Mouse (Mus musculus) kidney, adult 9 months (tissue): ENCODE measurements around the gene Fbxl8.
"Not testable (repeated sequence)": the region's sequence is repeated elsewhere in the genome, so short reads cannot be mapped to it uniquely, and the experiment has no call there.

Experiments
- DNase-seq: peaks from one replicate; pipeline ENCODE4 v3.0.0; 2022

The Fbxl8 gene

DNA sequence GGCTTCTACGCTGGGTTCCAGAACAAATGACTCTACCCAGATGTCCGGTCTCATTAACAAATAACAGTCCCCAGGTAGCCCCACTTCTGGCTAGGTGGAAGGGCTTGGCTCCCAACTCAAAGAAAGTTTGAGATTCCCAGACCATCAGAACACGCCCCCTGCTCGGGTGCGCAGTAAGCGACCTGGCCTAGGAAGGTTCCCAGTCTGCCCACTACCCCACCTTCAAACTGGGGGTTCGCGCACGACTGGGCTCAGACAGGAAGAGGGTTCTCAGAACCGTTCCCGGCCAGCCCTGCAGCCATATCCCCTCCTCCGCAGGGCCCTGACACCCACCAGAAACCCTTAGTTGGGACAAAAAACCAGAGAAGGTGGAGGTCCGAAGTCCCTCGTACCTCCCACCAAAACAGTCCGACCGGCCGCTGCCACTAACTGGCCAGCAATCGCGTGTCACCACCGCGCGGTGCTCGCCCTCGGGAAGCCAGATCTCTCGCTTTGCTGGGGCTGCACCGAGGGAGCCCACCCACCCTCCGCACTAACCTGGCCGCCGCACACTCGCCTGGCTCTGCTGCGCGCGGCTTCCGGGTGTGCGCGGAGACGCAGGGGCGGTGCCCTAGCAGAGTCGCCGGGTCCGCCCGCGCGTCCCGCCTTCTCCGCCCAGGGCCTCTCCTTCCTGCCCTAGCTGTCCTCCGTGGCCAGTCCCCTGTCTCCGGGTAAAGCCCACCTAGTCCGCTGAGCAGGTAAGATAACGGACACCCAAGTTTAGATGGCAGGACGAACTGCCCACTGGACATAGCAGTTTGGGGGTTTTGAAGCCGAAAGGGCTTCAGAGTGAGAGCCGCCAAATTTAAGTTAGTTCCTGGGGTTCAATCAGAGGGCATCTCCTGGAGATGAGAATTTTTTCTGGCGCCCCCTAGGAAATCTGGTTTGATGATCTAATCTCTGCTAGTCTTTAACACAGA lies at the start of gene Fbxl8, which contains the start of gene Tradd:
Gene Fbxl8 (plus strand): TSS at position 625 of the 959 bp plus-strand sequence.
Gene Tradd (minus strand): TSS at position 586 of the 959 bp plus-strand sequence.
- DNase-seq: peak; percentile 79

GRCm38 (mm10) chr8:105217926-105218522 lies 46.4 kb upstream of the Fbxl8 start:
- DNase-seq: peak; percentile 74

GRCm38 (mm10) chr8:105223850-105224249 lies 40.6 kb upstream of the Fbxl8 start:
- DNase-seq: no peak

DNA sequence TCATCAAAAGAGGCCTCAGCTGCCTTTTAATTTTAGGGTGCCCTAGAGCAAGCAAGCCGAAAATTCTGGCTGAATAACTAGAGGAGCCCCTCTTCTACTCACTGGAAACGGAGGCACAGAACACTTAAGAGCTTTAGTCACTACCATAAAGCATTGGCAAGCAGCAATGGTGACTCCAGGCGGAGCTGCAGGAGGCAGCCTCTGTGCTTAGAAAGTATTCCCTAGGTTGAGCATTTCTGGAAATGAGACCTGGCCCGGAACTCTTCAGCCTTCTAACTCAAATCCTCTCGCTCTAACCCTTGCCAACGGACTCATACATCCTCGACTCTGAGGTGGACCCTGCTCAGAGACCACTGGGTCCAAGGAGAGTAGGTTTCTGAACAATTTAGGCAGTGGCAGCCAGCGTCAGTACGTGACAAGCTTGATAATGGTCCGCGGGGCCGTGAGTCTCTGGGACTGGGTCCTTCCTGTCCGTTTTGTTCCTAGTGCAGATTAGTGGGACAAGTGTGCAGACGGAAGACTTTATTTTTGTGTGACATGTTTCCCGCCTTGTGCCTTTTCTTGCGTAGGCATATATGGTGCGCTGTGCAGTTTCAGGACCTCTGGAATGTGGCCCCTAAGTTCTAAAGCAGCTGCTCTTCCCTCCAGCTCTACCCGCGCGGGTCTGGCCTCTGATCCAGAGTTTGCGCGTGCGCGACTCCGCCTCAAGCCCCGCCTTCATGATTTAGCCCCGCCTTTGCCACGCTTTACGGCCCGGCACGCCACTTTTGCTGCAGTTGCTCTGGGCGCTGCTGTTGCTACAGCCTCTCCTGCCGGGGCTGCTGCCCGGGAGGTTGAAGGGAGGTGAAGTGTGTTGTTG lies 39.8 kb upstream of the Fbxl8 start, which contains the start of gene D230025D16Rik:
Gene D230025D16Rik (plus strand): TSS at position 733 of the 859 bp plus-strand sequence.
- peak; percentile 97 for DNase-seq

GRCm38 (mm10) chr8:105225272-105225593 lies 39.2 kb upstream of the Fbxl8 start:
- DNase-seq: no peak

DNA sequence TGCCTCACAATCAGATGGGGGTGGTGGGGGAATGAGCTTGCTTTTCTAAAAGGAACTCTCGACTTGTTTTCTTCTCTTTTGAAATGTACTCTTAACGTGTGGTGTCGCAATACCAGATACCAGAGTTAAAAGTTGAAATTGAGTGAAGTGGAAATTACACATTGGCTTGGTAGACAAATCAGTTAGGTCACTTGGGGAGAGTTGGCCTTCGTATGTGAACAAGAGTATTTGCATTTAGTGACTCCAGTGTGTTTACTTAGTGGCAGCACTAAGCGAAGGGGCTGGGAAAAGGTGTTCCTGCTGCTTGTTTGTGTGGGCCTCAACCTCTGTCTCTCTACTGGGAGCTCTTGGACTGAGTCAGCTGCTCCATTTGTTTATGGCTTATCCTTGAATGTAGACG lies 38.5 kb upstream of the Fbxl8 start:
- no peak for DNase-seq

GRCm38 (mm10) chr8:105231503-105232320 lies 32.7 kb upstream of the Fbxl8 start:
- no peak for DNase-seq

DNA sequence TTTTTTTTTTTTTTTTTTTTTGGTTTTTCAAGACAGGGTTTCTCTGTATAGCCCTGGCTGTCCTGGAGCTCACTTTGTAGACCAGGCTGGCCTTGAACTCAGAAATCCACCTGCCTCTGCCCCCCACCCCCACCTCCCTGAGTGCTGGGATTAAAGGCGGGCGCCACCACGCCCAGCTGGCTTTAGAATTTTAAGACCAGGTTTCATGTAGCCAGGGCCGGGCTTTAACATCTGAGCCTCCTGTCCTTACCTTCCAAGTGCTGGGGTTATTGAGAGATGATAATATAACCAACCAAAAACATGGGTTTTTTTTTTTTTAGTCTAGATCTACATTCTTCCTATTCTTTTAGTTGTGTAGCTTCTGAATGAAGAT lies 32.1 kb upstream of the Fbxl8 start:
- DNase-seq: not testable (repeated sequence)

DNA sequence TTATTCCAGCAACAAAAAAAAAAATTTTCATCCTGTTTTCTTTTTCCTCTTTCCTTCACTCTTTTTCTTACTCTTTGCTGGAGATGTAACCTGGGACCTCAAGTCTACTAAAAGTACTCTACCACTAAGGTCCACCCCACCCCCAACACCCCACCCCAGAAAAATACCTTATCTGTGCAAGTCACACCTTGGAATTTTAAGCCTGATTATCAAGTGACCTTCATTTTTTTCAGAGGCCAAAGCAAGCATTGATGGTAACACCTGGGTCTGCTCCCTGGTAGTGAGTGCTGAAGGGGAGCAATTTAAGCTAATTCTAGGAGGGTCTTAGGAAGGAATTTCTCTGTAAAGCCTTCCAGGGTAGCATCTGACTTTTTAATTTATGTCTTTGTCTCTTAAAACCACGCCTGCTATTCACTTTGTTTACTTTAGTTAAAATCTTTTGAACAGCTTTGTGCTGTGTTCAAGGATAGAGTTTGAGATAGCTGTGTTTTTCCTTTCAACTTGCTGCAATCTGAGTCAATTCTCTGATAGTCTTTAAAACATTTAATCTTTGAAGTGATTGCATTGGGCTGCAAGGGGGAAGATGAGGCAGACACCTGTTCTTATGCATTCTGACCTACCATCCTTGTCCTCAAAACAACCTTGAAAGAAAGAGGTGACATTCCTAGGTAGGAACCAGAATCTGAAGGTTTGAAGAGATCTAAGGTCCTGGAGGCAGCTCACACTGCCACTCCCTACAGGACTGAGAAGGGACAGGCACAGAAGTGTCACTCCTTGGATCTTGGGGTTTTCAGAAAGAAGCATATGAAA lies 31.1 kb upstream of the Fbxl8 start:
- no peak for DNase-seq

GRCm38 (mm10) chr8:105235206-105235605 lies 29.2 kb upstream of the Fbxl8 start:
- peak; percentile 27 for DNase-seq

GRCm38 (mm10) chr8:105237442-105238142 lies 26.9 kb upstream of the Fbxl8 start:
- DNase-seq: no peak

GRCm38 (mm10) chr8:105241016-105241415 lies 23.4 kb upstream of the Fbxl8 start:
- DNase-seq: no peak

GRCm38 (mm10) chr8:105251954-105252353 lies 12.5 kb upstream of the Fbxl8 start:
- no peak for DNase-seq

DNA sequence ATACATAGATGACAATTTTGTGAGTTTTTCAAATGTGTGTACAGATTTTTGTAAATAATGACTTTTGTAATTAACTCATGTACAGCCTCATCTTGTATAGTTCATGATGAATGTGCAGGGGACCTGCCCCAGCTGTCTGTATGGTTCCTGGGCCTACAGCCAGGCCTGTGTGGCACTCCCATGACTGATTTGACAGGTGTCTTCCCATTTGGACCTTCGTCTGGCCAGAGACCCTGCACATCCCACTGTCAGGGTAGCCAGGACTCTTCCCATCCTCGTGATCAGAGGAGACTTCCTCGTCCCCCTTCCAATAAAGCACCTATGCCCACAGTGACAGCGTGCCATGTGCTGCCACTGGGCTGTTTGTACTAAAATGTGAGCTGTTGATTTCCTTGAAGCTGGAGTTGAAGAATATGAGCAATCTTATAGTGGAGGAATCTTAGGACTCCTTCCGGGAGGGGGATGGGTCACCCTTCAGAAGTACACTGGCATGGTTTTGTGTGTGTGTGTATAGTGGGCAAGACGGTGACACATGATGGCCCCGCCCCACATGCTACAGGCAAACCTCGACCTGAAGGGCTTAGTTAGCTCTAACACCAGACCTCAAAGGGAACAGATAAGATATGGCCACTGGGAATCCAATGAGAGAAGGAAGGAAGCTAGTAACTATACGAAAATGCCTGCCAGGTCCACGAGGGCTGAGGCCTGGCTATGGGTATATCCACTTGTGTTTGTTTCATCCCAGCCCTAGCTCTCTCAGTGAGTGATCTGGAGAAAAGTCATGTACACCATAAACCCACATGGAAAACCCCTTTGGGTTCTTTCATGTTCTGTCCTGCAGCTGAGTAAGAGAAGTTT lies 11.5 kb upstream of the Fbxl8 start:
- no peak for DNase-seq

DNA sequence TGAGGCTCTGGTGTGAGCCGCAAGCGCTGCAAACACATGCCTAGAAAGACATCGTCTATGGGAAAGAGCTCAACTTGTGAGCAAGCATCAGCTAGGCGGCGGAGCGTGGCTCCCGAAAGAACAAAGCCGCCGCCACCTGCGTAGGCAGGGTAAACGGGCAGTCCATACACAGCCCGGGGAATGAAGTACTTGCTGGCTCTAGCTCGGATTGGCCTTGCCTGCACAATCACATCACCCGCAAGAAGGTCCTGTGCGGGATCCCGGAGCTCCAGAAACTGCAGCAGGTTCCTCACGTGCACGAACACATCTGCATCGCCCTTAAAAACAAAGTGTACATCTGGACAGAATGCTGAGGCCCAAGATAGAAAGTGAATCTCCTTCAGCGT lies 10.7 kb upstream of the Fbxl8 start:
- no peak for DNase-seq

DNA sequence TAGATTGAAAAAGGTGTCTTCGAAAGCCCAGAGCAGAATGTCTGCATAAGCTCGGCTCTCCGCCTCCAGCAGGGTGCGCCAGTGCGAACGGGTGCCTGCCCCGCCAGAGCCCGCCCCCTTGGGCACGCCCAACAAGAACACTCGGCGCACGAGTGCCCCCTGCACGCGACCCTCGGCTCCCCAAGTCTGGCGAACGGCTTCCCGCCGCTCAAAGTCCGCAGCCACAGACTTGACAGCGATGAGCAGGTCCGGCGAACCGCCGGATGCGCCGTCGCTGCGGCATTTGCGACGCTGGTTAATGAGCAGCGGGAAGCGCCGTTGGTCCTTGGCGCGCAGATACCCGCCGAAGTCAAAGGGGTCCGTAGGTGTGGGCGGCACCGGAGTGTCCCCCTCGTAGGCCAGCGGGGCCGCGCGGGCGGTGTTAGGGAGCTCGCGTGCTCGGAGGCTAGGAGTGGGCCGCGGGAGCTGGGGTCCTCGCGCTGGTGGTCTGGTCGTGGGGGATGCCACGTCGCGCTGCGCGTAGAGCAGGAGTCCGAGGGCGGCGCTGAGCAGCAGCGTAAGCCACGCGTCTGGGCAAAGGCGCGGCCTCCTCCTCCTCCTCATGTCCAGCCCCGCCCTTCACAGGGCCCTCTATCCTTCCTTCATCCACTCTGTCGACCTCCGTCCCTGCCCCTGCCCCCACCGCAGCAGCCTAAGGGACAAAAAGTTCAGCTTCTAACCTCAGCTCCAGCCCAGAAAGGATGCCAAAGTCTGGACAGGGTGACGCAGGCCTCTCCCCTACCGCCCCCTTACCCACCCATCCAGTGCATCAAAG lies 10.1 kb upstream of the Fbxl8 start:
- peak; percentile 86 for DNase-seq

DNA sequence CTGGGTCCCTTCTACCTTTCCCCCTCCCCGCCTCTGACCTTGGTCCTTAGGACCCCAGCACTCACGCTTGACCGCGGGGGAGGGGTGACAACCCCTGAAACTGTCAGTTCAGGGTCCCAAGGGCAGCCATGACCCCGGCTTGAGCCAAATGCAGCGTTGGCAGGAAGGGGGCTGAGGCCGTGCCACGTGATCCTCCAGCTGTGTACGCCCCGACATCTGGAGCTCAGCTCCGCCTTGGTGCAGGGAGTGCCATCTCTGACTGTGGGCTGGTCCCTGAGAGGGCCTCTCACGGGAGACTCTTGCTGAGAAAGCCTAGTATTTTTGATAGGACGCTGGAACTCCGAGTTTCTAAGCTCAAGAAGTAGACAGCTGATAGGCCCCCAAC lies 9.5 kb upstream of the Fbxl8 start, which contains the start of gene B3gnt9:
Gene B3gnt9 (minus strand): TSS at position 188 of the 385 bp plus-strand sequence.
- peak; percentile 51 for DNase-seq

DNA sequence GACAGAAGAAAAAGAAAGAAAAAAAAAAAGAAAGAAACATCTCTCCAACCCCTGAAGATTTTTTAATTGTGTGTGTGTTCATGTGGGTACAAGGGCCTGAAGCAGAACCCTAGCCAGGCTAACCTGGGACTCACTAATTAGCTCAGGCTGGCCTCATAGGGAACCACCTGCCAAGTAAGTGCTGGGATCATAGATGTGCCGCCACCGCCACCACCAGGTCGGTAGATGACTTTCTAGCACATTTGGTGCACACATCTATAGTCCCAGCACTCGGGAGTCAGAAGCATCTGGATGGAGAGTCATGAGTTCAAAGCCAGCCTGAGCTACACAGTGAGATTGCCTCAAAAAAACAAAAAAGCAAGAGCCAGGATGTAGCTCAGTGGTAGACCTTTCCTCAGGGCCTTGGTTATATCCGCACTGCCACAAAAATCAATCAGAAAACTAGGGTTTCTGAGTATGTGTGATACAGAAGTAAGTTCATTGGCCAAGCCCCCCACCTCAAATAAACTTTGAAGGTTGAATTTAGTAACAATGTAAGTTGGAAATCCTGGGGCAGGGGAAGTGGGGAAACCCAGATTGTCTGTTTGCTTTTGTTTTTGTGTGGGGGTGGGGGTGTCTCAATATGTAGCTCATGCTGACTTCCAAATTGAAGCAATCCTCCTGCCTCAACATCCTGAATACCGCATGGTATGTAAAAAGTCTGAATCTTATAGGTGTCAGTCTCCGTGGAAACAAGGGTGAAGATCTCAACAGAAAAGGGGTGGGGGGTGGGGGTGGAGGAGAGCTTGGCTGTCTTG lies 6.9 kb upstream of the Fbxl8 start:
- no peak for DNase-seq
